Mouse (Mus musculus): ENCODE data around the gene Fbxw24. TPM values are rescaled to one million over a fixed set of nuclear protein-coding genes. Genes with fewer than 3 reads are reported as not detected.
A peak's percentile ranks its signal among the peaks of the same experiment; 100 is the strongest.
"Not testable (repeated sequence)": the region's sequence is repeated elsewhere in the genome, so short reads cannot be mapped to it uniquely, and the experiment has no call there.

Gene Fbxw24
- polyA plus RNA-seq (2015; fragmentation: Nextera tagmentation; extraction: Ambion mirVana), result not detected in 2 replicates

DNA sequence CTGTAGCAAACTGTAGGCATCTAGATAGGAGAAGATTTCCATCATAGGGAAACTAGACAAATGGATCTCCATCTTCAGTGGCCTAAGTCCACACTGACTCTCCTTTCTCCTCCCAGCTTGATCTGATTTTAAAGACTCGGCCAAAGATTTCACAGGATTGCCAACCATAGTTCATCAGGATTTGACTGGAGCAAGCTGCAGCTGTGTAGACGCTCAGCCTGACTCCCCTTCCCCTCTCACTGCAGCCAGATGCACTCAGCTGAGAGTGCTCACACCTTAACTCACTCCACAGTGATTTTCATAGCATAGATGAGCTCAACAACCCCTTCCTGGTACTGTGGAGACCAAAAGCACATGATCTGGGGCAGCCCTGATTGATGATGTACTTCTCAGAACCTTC lies at the start of gene Fbxw24:
Gene Fbxw24 (minus strand): TSS at position 101 of the 400 bp plus-strand sequence.
- not testable (repeated sequence) for H3K27ac ChIP-seq (ENCODE audit: low read length); H3K36me3 ChIP-seq (ENCODE audit: insufficient read depth, low read length); H3K4me2 ChIP-seq (replicated peaks; ENCODE audit: low read depth, low read length); ATAC-seq; H3K9me3 ChIP-seq (ENCODE audit: low read length); H3K27me3 ChIP-seq (replicated peaks; ENCODE audit: insufficient read depth, low read length); H3K4me1 ChIP-seq (ENCODE audit: insufficient read depth, low read depth, low read length); DNase-seq (ENCODE audit: low spot score); H3K9ac ChIP-seq (replicated peaks; ENCODE audit: low read depth); H3K4me3 ChIP-seq (ENCODE audit: low read depth, low read length)
- WGBS, result 84% methylated on average over 2 of the region's 2 CpGs

DNA sequence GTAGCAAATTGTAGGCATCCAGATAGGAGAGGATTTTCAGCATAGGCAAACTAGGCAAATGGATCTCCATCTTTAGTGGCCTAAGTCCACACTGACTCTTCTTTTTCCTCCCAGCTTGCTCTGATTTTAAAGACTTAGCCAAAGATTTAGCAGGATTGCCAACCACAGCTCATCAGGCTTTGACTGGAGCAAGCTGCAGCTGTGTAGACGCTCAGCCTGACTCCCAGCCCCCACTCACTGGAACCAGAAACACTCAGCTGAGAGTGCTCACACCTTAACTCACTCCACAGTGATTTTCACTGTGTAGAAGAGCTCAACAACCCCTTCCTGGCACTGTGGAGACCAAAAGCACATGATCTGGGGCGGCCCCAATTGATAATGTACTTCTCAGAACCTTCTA lies 38.7 kb upstream of the Fbxw24 start, which contains the start of gene Fbxw25:
Gene Fbxw25 (minus strand): TSS at position 101 of the 400 bp plus-strand sequence.
- not testable (repeated sequence) for DNase-seq (ENCODE audit: low spot score); H3K4me3 ChIP-seq (ENCODE audit: low read depth, low read length); H3K4me1 ChIP-seq (ENCODE audit: insufficient read depth, low read depth, low read length); H3K9ac ChIP-seq (replicated peaks; ENCODE audit: low read depth); H3K27me3 ChIP-seq (replicated peaks; ENCODE audit: insufficient read depth, low read length); H3K27ac ChIP-seq (ENCODE audit: low read length); H3K4me2 ChIP-seq (replicated peaks; ENCODE audit: low read depth, low read length); H3K9me3 ChIP-seq (ENCODE audit: low read length); H3K36me3 ChIP-seq (ENCODE audit: insufficient read depth, low read length); ATAC-seq
- WGBS, result 60% methylated on average over 2 of the region's 2 CpGs

DNA sequence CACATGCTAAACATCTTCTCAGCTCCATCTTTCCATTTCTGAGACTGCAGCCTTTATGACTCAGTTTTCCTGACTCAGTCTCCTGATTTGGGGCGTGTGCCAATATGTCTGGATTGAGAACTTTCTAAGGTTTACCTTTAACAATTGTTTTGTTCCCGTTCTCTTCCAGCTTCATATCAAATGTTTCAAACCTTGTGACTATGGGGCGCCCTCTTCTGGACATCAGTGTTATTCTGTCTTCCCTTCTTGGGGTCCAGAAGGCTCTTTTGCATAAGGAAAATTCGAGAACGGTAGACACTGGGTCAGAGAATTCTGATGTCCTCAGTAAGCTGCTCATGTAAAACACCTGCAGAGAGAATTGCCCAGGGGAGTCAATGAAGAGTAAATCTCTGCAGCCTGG lies 19.0 kb downstream of the Fbxw24 start:
- H3K9me3 ChIP-seq (ENCODE audit: low read length); H3K4me1 ChIP-seq (ENCODE audit: insufficient read depth, low read depth, low read length); H3K27me3 ChIP-seq (replicated peaks; ENCODE audit: insufficient read depth, low read length); H3K27ac ChIP-seq (ENCODE audit: low read length); H3K36me3 ChIP-seq (ENCODE audit: insufficient read depth, low read length); H3K9ac ChIP-seq (replicated peaks; ENCODE audit: low read depth); H3K4me2 ChIP-seq (replicated peaks; ENCODE audit: low read depth, low read length); ATAC-seq; H3K4me3 ChIP-seq (ENCODE audit: low read depth, low read length); DNase-seq (ENCODE audit: low spot score): not testable (repeated sequence)
- 31% methylated on average over 5 of the region's 5 CpGs for WGBS
- peak; percentile 41 for TF ChIP-seq CTCF (IDR thresholded peaks at IDR 0.05)

DNA sequence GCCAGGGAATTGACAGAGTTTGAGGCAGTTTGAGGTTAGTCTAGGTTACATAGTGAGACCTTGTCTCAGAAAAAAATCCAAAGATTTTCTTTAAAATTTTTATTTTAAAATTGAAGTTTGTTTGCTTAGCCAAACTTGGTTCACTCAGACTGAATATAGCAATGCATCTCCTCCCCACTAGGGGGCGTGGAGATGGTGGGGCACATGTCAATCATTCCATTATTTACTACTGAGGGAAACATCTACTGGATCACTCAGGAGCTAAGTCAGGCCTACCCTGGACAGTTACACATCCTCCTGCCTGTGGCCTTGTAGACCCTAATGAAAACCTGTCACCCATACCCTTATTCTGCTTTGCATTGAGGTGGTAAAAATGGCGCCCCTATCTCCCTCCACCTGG lies 23.7 kb downstream of the Fbxw24 start:
- H3K9me3 ChIP-seq (ENCODE audit: low read length); ATAC-seq; H3K4me3 ChIP-seq (ENCODE audit: low read depth, low read length); H3K27ac ChIP-seq (ENCODE audit: low read length); H3K9ac ChIP-seq (replicated peaks; ENCODE audit: low read depth); H3K4me1 ChIP-seq (ENCODE audit: insufficient read depth, low read depth, low read length); H3K4me2 ChIP-seq (replicated peaks; ENCODE audit: low read depth, low read length); DNase-seq (ENCODE audit: low spot score); H3K36me3 ChIP-seq (ENCODE audit: insufficient read depth, low read length); H3K27me3 ChIP-seq (replicated peaks; ENCODE audit: insufficient read depth, low read length): not testable (repeated sequence)
- 48% methylated on average over 2 of the region's 2 CpGs for WGBS
- TF ChIP-seq CTCF (IDR thresholded peaks at IDR 0.05), result peak; percentile 35

DNA sequence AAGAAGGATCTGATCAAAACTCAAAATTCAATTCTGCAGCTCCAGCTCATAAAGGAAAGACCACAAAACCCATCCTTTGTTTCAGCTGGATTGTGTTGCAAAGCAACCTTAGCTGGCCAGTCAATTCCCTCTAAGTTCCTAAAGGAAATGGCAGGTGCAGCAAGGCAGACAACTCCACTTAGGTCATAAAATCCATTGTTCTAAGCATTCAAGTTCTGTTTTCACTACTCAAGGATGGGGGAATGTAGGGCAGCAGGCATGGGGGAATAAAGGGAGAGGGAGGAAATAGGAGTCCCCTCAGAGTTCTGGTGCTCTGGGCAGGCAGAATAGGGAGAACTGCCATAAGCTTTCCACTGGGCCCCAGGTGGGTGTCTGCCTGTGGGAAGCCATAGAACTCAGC lies 28.6 kb downstream of the Fbxw24 start:
- DNase-seq (ENCODE audit: low spot score) (no peak), ATAC-seq (no peak)
- Histone ChIP-seq H3K4me2 (replicated peaks; ENCODE audit: low read depth, low read length) (no peak overlapping the region), H3K9ac (replicated peaks; ENCODE audit: low read depth) (no peak overlapping the region), H3K27ac (ENCODE audit: low read length) (no peak overlapping the region), H3K27me3 (replicated peaks; ENCODE audit: insufficient read depth, low read length) (no peaks in the 10 kb centered on the region), H3K36me3 (ENCODE audit: insufficient read depth, low read length) (no peaks in the 10 kb centered on the region), H3K4me3 (ENCODE audit: low read depth, low read length) (no peak overlapping the region), H3K4me1 (ENCODE audit: insufficient read depth, low read depth, low read length) (no peaks in the 10 kb centered on the region), H3K9me3 (ENCODE audit: low read length) (no peaks in the 10 kb centered on the region)
- TF ChIP-seq EP300 (IDR thresholded peaks at IDR 0.05), result no peak
- no peak for TF ChIP-seq CTCF (IDR thresholded peaks at IDR 0.05)

DNA sequence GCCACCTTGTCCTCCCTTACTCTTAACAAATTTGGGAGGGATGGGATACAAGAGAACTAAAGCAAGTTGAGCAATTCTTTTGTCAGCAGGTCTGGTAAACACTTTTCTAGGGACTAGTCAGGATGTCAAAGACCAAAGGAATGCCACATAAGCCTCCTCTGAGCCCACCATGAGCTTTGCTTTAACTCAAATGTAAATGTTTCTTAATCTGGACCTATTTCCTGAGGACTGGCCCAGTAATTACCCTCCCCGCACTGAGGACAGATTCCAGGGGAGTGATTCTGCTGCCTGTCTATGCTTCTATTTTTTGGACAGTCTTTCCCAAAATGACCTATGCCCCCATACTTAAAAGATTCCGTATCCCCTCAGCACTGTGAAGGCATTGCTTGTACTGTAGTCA lies 31.0 kb downstream of the Fbxw24 start:
- Histone ChIP-seq H3K9me3 (ENCODE audit: low read length) (no peaks in the 10 kb centered on the region), H3K27me3 (replicated peaks; ENCODE audit: insufficient read depth, low read length) (no peaks in the 10 kb centered on the region), H3K9ac (replicated peaks; ENCODE audit: low read depth) (no peak overlapping the region), H3K36me3 (ENCODE audit: insufficient read depth, low read length) (no peaks in the 10 kb centered on the region), H3K4me2 (replicated peaks; ENCODE audit: low read depth, low read length) (no peak overlapping the region), H3K4me3 (ENCODE audit: low read depth, low read length) (no peak overlapping the region), H3K4me1 (ENCODE audit: insufficient read depth, low read depth, low read length) (no peaks in the 10 kb centered on the region), H3K27ac (ENCODE audit: low read length) (no peak overlapping the region)
- TF ChIP-seq CTCF (IDR thresholded peaks at IDR 0.05), result no peak
- TF ChIP-seq EP300 (IDR thresholded peaks at IDR 0.05), result no peak
- ATAC-seq, result no peak
- WGBS, result 76% methylated on average over 2 of the region's 2 CpGs
- DNase-seq (ENCODE audit: low spot score), result no peak

DNA sequence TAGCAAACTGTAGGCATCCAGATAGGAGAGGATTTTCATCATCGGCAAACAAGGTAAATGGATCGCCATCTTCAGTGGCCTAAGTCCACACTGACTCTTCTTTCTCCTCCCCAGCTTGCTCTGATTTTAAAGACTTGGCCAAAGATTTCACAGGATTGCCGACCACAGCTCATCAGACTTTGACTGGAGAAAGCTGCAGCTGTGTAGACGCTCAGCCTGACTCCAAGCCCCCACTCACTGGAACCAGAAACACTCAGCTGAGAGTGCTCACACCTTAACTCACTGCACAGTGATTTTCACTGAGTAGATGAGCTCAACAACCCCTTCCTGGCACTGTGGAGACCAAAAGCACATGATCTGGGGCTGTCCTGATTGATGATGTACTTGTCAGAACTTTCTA lies 57.7 kb downstream of the Fbxw24 start, which contains the start of gene Fbxw15:
Gene Fbxw15 (minus strand): TSS at position 101 of the 400 bp plus-strand sequence.
- H3K9me3 ChIP-seq (ENCODE audit: low read length); H3K27ac ChIP-seq (ENCODE audit: low read length); ATAC-seq; H3K36me3 ChIP-seq (ENCODE audit: insufficient read depth, low read length); H3K27me3 ChIP-seq (replicated peaks; ENCODE audit: insufficient read depth, low read length); H3K4me2 ChIP-seq (replicated peaks; ENCODE audit: low read depth, low read length); H3K9ac ChIP-seq (replicated peaks; ENCODE audit: low read depth); DNase-seq (ENCODE audit: low spot score); H3K4me3 ChIP-seq (ENCODE audit: low read depth, low read length); H3K4me1 ChIP-seq (ENCODE audit: insufficient read depth, low read depth, low read length): not testable (repeated sequence)
- 81% methylated on average over 4 of the region's 4 CpGs for WGBS
